Mouse (Mus musculus): Measurements from ENCODE around the gene Serpina1f.
"Not testable (repeated sequence)": the region's sequence is repeated elsewhere in the genome, so short reads cannot be mapped to it uniquely, and the experiment has no call there.

DNA sequence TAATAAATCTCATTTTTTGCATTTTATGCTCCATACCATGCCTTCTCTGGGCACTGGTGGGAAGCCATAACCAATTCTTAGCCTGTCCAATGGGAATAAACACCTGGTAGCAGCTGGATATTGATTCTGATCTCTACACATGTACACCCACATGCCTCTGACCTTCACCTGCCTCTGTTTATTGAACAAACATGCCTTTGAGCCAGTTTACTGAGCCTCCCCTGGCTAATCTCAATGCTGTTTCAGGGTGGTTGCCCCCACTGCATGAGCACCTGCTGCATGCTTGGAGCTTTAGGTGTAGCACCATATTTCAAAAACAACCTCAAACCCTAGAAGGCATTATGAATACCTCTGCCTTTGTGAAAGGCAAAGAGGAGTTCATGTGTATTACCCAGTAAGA, 33.3 kb downstream of the Serpina1f start:
- TF ChIP-seq CTCF (IDR thresholded peaks at IDR 0.05; ENCODE audit: control insufficient read depth, insufficient read depth, insufficient read length); MAX (IDR thresholded peaks at IDR 0.05); MYOD1 (IDR thresholded peaks at IDR 0.05; ENCODE audit: control insufficient read depth, insufficient read length, low read depth); USF1 (IDR thresholded peaks at IDR 0.05; ENCODE audit: low read depth): not testable (repeated sequence)
